Mouse (Mus musculus) induced T-regulatory cell, adult 2 months (primary cell): ENCODE measurements around the gene Kctd6.

Experiments
- DNase-seq: peaks from one replicate; pipeline ENCODE4 v3.0.0-alpha.2; 2012; ENCODE audit warnings: low read depth

The Kctd6 gene

GRCm38 (mm10) chr14:8213803-8214224 lies at the start of gene Kctd6:
Kctd6 (plus strand) TSS chr14:8214140.
- peak; percentile 96 for DNase-seq

GRCm38 (mm10) chr14:8164463-8164862 lies 49.5 kb upstream of the Kctd6 start:
- no peak for DNase-seq

- peak; percentile 99 for DNase-seq
Measured at GRCm38 (mm10) chr14:8172507-8173410, 41.2 kb upstream of the Kctd6 start, which contains the start of gene Pdhb. Pdhb (minus strand) TSS chr14:8173025.

GRCm38 (mm10) chr14:8173542-8174250 lies 40.2 kb upstream of the Kctd6 start:
- peak; percentile 86 for DNase-seq

- no peak for DNase-seq
Measured at GRCm38 (mm10) chr14:8174634-8175033, 39.3 kb upstream of the Kctd6 start.

- peak; percentile 37 for DNase-seq
Measured at GRCm38 (mm10) chr14:8176251-8176650, 37.7 kb upstream of the Kctd6 start.

GRCm38 (mm10) chr14:8180371-8181035 lies 33.4 kb upstream of the Kctd6 start:
- no peak for DNase-seq

GRCm38 (mm10) chr14:8183330-8183729 lies 30.6 kb upstream of the Kctd6 start:
- peak; percentile 47 for DNase-seq

- DNase-seq, result no peak
Measured at GRCm38 (mm10) chr14:8186278-8187045, 27.5 kb upstream of the Kctd6 start.

GRCm38 (mm10) chr14:8190556-8190955 lies 23.4 kb upstream of the Kctd6 start:
- DNase-seq, result no peak

- no peak for DNase-seq
Measured at GRCm38 (mm10) chr14:8191331-8191965, 22.5 kb upstream of the Kctd6 start.

- DNase-seq, result no peak
Measured at GRCm38 (mm10) chr14:8192727-8193126, 21.2 kb upstream of the Kctd6 start.

- no peak for DNase-seq
Measured at GRCm38 (mm10) chr14:8200769-8201168, 13.2 kb upstream of the Kctd6 start.

GRCm38 (mm10) chr14:8201715-8202114 lies 12.2 kb upstream of the Kctd6 start:
- no peak for DNase-seq

- DNase-seq, result no peak
Measured at GRCm38 (mm10) chr14:8206179-8206910, 7.6 kb upstream of the Kctd6 start.

- DNase-seq, result no peak
Measured at GRCm38 (mm10) chr14:8207105-8207504, 6.8 kb upstream of the Kctd6 start.

- DNase-seq, result no peak
Measured at GRCm38 (mm10) chr14:8207543-8207942, 6.4 kb upstream of the Kctd6 start.

- DNase-seq, result no peak
Measured at GRCm38 (mm10) chr14:8208876-8209275, 5.1 kb upstream of the Kctd6 start.

GRCm38 (mm10) chr14:8209896-8210295 lies 4.0 kb upstream of the Kctd6 start:
- no peak for DNase-seq

GRCm38 (mm10) chr14:8212996-8213395 lies 944 bp upstream of the Kctd6 start:
- DNase-seq, result no peak
